Mouse (Mus musculus) heart, embryonic 16.5 days (tissue): ENCODE measurements around the gene Ccdc9b. TPM values are rescaled to one million over a fixed set of nuclear protein-coding genes. Genes with fewer than 3 reads are reported as not detected.

Experiments
- ATAC-seq: fragments of 200-750 bp; cut with Nextera tagmentation; replicated peaks from 2 replicates; pipeline ENCODE4 v1.8.0; 2017; ENCODE audit warnings: moderate number of reproducible peaks; ENCODE audit not compliant: insufficient read depth, low FRiP score; ENCODE audit errors: extremely low read depth
- H3K27ac ChIP-seq: fragments of 300-500 bp; sonication (generic); 2 replicates; pipeline ENCODE4 v1.5.1; 2014; ENCODE audit warnings: mild to moderate bottlenecking, low read length, control low read depth, moderate library complexity
- H3K27me3 ChIP-seq: fragments of 300-500 bp; sonication (generic); 2 replicates; pipeline ENCODE4 v1.6.1; 2014; ENCODE audit warnings: low read length, mixed read lengths; ENCODE audit not compliant: control insufficient read depth, insufficient read depth
- H3K36me3 ChIP-seq: fragments of 300-500 bp; sonication (generic); 2 replicates; pipeline ENCODE4 v1.6.1; 2014; ENCODE audit not compliant: control insufficient read depth, insufficient read depth
- H3K4me1 ChIP-seq: fragments of 300-500 bp; sonication (generic); 2 replicates; pipeline ENCODE4 v1.6.1; 2014; ENCODE audit warnings: low read length, mixed read lengths; ENCODE audit not compliant: control insufficient read depth, insufficient read depth
- H3K4me2 ChIP-seq: fragments of 300-500 bp; sonication (generic); 2 replicates; pipeline ENCODE4 v1.6.1; 2014; ENCODE audit warnings: low read depth, mild to moderate bottlenecking, control low read depth, low read length
- H3K4me3 ChIP-seq: fragments of 300-500 bp; sonication (generic); 2 replicates; pipeline ENCODE4 v1.5.1; 2014; ENCODE audit warnings: mild to moderate bottlenecking, control low read depth, low read length
- H3K9ac ChIP-seq: fragments of 300-500 bp; sonication (generic); 2 replicates; pipeline ENCODE4 v1.6.1; 2014; ENCODE audit warnings: low read length, control low read depth
- H3K9me3 ChIP-seq: fragments of 300-500 bp; sonication (generic); replicated peaks from 2 replicates; pipeline ENCODE4 v1.6.1; 2016; ENCODE audit warnings: low read length; ENCODE audit not compliant: control insufficient read depth
- WGBS: fragments of 180-500 bp; shearing (Covaris S2); extraction: QIAGEN DNeasy Blood & Tissue Kit; methylation state at CpG from one replicate; pipeline ENCODE4 v1.1.7; 2014; 5-methylcytosine and 5-hydroxymethylcytosine counted together
- polyA plus RNA-seq: library from polyadenylated mRNA; unstranded; fragments of >200 nt; fragmentation: Nextera tagmentation; extraction: Ambion mirVana; gene quantifications from 2 replicates; pipeline ENCODE4 v1.2.1, GENCODE M21; 2015

Ccdc9b gene
- polyA plus RNA-seq, 1 experiment from 2014 or later: 2.0 TPM

GRCm38 (mm10) chr2:118766041-118767033 is 3.9 kb upstream of the Ccdc9b start:
- Histone ChIP-seq H3K4me1 (peaks cover 32% of the 10 kb centered on the region), H3K27ac (no peak overlapping the region), H3K36me3 (no peaks in the 10 kb centered on the region), H3K9ac (no peak overlapping the region), H3K9me3 (no peaks in the 10 kb centered on the region; the same call in 1 of the 2 replicates), H3K4me3 (no peak overlapping the region), H3K4me2 (no peak overlapping the region), H3K27me3 (no peaks in the 10 kb centered on the region)
- no peak for ATAC-seq
- WGBS: 60% methylated on average over 10 of the region's 10 CpGs

GRCm38 (mm10) chr2:118764875-118765274 is 2.4 kb upstream of the Ccdc9b start:
- WGBS: 77% methylated on average over 5 of the region's 5 CpGs
- no peak overlapping the region for H3K9ac ChIP-seq
- H3K27me3 ChIP-seq: no peaks in the 10 kb centered on the region
- no peaks in the 10 kb centered on the region for H3K36me3 ChIP-seq
- peaks cover 47% of the 10 kb centered on the region for H3K4me1 ChIP-seq
- H3K4me2 ChIP-seq: no peak overlapping the region
- H3K27ac ChIP-seq: no peak overlapping the region
- H3K4me3 ChIP-seq: no peak overlapping the region
- no peaks in the 10 kb centered on the region; the same call in 1 of the 2 replicates for H3K9me3 ChIP-seq
- ATAC-seq: no peak

- H3K9ac ChIP-seq: no peak overlapping the region
- 21% methylated on average over 11 of the region's 11 CpGs for WGBS
- peak overlapping the region; percentile 20; the same call in 1 of the 2 replicates for H3K27ac ChIP-seq
- H3K9me3 ChIP-seq: no peaks in the 10 kb centered on the region
- peaks cover 52% of the 10 kb centered on the region for H3K4me1 ChIP-seq
- H3K4me2 ChIP-seq: no peak overlapping the region
- H3K4me3 ChIP-seq: no peak overlapping the region
- H3K27me3 ChIP-seq: no peaks in the 10 kb centered on the region
- no peak for ATAC-seq
- no peaks in the 10 kb centered on the region for H3K36me3 ChIP-seq
Measured at GRCm38 (mm10) chr2:118764094-118764831, 1.8 kb upstream of the Ccdc9b start.

GRCm38 (mm10) chr2:118763469-118763868 is 1.0 kb upstream of the Ccdc9b start:
- ATAC-seq: no peak

GRCm38 (mm10) chr2:118762784-118763148 is 305 bp upstream of the Ccdc9b start:
- WGBS: 13% methylated on average over 10 of the region's 10 CpGs
- no peaks in the 10 kb centered on the region for H3K36me3 ChIP-seq
- no peaks in the 10 kb centered on the region for H3K27me3 ChIP-seq
- peak overlapping the region; percentile 63 for H3K9ac ChIP-seq
- 0 out of 2 replicates have a peak, but pooled peaks have one; percentile 0 for ATAC-seq
- peaks cover 52% of the 10 kb centered on the region for H3K4me1 ChIP-seq
- H3K27ac ChIP-seq: peak overlapping the region; percentile 99
- peak overlapping the region; percentile 71 for H3K4me2 ChIP-seq
- no peaks in the 10 kb centered on the region for H3K9me3 ChIP-seq
- peak overlapping the region; percentile 42 for H3K4me3 ChIP-seq

More at GRCm38 (mm10) chr2:118763469-118763868, 1.0 kb upstream of the Ccdc9b start:
- Histone ChIP-seq H3K9me3 (no peaks in the 10 kb centered on the region), H3K27me3 (no peaks in the 10 kb centered on the region), H3K36me3 (no peaks in the 10 kb centered on the region), H3K4me1 (peaks cover 52% of the 10 kb centered on the region), H3K4me3 (no peak overlapping the region), H3K9ac (peak overlapping the region; percentile 63), H3K4me2 (no peak overlapping the region), H3K27ac (peak overlapping the region; percentile 99)
- WGBS: 70% methylated on average over 7 of the region's 7 CpGs

GRCm38 (mm10) chr2:118761358-118761757 is 1.1 kb downstream of the Ccdc9b start:
- Histone ChIP-seq H3K4me3 (peak overlapping the region; percentile 42; the same call in 1 of the 2 replicates), H3K9me3 (no peaks in the 10 kb centered on the region), H3K4me1 (peaks cover 50% of the 10 kb centered on the region), H3K27me3 (no peaks in the 10 kb centered on the region), H3K9ac (peak overlapping the region; percentile 63), H3K27ac (peak overlapping the region; percentile 99), H3K36me3 (no peaks in the 10 kb centered on the region), H3K4me2 (peak overlapping the region; percentile 71)
- ATAC-seq: no peak
- WGBS: 76% methylated on average over 12 of the region's 12 CpGs

- ATAC-seq: no peak
- Histone ChIP-seq H3K36me3 (no peaks in the 10 kb centered on the region), H3K9ac (peak overlapping the region; percentile 8; the same call in 1 of the 2 replicates), H3K27ac (peak overlapping the region; percentile 99; the same call in 1 of the 2 replicates), H3K4me3 (no peak overlapping the region), H3K4me2 (no peak overlapping the region), H3K9me3 (no peaks in the 10 kb centered on the region), H3K27me3 (no peaks in the 10 kb centered on the region), H3K4me1 (peaks cover 50% of the 10 kb centered on the region)
- 78% methylated on average over 11 of the region's 11 CpGs for WGBS
Measured at GRCm38 (mm10) chr2:118760311-118761025, 2.0 kb downstream of the Ccdc9b start.

- Histone ChIP-seq H3K9ac (no peak overlapping the region), H3K4me3 (no peak overlapping the region), H3K9me3 (no peaks in the 10 kb centered on the region), H3K36me3 (no peaks in the 10 kb centered on the region), H3K27ac (no peak overlapping the region), H3K4me2 (peak overlapping the region; percentile 29; the same call in 1 of the 2 replicates), H3K27me3 (no peaks in the 10 kb centered on the region), H3K4me1 (peaks cover 50% of the 10 kb centered on the region)
- WGBS: 12% methylated on average over 8 of the region's 8 CpGs
- no peak for ATAC-seq
Measured at GRCm38 (mm10) chr2:118759828-118760227, 2.6 kb downstream of the Ccdc9b start.
